Mouse (Mus musculus) B cell, adult 2 months (primary cell): ENCODE results near the gene Icam1.
"Not testable (repeated sequence)": the region's sequence is repeated elsewhere in the genome, so short reads cannot be mapped to it uniquely, and the experiment has no call there.

Experiments
- DNase-seq, 2 experiments: peaks; one replicate each; pipeline ENCODE4 v3.0.0; 2022

Gene Icam1

DNA sequence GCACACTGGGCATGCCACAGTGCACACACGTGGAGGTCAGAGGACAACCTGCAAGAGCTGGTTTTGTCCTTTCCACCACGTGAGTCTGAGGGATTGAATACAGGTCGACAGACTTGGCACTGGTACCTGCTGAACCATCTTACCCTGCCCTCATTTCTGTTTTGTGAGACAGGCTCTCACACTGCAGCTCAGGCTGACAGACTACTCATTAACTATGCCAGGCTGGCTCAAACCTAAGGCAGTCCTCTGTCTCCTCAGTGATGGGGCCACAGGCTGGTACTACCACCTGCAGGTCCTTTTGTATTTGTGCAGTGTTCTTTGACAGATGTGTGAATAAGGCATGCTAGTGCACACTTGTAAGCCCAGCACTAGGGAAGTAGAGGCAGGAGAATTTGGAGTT is 20.7 kb upstream of the Icam1 start:
- DNase-seq, result no peak

DNA sequence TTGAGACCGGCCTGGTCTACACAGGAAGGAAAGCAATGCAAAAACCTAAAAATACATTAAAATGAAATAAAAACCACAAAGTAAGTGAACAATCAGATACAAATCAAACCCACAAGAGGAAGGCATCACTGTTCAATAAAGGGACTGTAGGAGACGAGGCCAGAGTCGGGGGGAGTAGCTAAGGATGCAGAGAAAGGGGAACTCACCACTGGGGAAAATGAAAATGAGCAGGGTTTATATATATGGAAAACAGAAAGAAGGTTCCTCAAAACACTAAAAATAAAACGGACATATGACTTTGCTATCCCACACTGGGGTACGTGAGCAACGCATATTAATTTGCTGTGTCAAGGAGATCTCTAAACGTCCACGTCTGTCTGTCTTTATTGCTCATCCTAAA is 18.7 kb upstream of the Icam1 start:
- DNase-seq, result no peak

DNA sequence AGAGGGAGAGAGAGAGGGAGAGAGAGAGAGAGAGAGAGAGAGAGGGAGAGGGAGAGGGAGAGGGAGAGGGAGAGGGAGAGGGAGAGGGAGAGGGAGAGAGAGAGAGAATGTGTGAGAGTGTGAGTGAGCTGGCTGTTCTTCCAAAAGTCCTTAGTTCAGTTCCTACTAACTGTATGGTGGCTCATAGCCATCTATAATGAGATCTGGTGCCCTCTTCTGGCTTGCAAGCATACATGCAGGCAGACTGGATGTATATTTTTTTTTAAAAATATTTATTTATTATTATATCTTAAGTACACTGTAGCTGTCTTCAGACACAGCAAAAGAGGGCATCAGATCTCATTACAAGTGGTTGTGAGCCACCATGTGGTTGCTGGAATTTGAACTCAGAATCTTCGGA is 17.4 kb upstream of the Icam1 start:
- DNase-seq, result peak; percentile 20 to 28

GRCm38 (mm10) chr9:21000811-21001210 is 15.0 kb upstream of the Icam1 start:
- DNase-seq, result peak in 1 of 2 experiments; percentile 22

- DNase-seq, result no peak
Measured at GRCm38 (mm10) chr9:21001651-21002200, 14.1 kb upstream of the Icam1 start.

GRCm38 (mm10) chr9:21002270-21002626 is 13.5 kb upstream of the Icam1 start:
- peak in 1 of 2 experiments; percentile 14 for DNase-seq

DNA sequence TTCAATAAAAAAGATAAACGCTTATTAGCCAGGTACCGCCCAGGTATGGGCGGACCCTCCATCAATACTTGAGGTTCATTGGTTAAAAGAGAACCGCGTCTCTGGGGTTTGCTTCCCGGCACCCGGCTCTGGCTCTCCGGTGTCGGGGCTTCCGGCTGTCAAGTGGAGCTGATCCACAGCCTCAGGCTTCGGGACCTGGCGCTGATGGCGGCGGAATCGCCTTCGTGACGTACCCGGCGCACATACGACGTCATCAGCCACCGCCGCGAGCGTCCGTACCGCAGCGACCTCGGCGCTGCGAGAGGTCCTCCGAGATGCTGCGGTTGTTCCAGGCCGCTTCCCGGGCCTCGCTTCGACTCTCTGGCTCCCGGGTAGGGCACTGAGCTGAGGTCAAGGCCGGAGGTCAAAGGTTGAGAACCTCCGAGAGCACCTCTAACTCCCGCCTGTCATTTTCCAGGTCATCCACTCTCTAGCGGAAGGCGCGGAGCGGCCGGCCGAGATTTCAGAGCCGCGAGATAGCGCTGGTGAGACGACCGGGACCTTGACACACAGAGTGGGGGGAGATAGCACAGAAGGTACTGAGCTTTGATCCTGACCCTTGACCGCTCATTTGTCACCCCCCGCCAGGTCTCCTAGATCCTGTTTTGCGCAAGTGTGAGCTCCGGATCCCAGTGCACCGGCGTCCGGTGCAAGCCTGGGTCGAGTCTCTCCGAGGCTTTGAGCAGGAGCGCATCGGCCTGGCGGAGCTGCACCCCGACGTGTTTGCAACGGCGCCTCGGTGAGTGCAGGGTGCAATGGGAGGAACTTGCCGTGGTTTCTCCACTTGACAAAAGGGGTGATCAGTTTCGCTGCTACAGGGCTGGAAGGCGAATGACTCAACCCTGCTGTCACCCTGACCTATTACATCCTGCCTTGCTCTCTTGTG is 12.9 kb upstream of the Icam1 start, which contains the start of gene Mrpl4:
Gene Mrpl4, plus strand, starts transcription at position 112 of the 925 bp plus-strand sequence.
- DNase-seq, result peak; percentile 93

- no peak for DNase-seq
Measured at GRCm38 (mm10) chr9:21007313-21007952, 8.4 kb upstream of the Icam1 start.

DNA sequence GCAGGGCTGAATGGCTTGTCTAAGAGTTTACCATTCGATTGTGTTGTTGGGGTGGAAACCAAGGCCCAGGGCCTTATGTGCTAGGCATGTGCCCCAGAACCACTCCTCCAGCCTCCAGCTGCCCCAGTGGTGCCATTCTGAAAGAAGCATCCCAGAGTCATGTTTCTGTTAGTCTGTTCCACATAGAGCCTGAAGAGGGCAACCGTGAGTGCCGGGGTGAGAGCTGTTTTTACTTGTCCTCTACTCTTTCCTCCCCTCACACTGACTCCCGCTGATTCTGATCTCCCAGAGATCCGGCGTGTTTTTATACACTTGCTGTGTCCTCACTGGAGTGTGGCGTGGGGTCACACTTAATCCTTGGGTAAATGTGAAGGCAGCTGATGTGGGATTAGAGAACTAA is 7.8 kb upstream of the Icam1 start:
- no peak for DNase-seq

GRCm38 (mm10) chr9:21010362-21010761 is 5.4 kb upstream of the Icam1 start:
- no peak for DNase-seq

DNA sequence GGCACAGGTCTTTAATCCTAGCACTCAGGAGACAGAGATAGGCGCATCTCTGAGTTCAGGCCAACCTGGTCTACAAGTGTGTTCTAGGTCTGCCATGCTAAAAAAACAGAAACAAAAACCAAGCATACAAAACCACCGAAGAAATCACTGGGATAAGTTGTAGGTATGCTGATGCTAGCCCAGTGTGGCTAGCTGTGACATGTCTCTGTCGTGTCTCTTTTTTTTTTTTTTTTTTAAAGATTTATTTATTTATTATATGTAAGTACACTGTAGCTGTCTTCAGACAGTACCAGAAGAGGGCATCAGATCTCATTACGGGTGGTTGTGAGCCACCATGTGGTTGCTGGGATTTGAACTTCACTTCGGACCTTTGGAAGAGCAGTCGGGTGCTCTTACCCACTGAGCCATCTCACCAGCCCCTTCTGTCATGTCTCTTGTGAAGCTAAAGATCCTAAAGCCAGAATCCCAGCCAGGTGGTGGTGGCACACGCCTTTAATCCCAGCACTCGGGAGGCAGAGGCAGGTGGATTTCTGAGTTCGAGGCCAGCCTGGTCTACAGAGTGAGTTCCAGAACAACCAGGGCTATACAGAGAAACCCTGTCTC is 4.7 kb upstream of the Icam1 start:
- not testable (repeated sequence) for DNase-seq

DNA sequence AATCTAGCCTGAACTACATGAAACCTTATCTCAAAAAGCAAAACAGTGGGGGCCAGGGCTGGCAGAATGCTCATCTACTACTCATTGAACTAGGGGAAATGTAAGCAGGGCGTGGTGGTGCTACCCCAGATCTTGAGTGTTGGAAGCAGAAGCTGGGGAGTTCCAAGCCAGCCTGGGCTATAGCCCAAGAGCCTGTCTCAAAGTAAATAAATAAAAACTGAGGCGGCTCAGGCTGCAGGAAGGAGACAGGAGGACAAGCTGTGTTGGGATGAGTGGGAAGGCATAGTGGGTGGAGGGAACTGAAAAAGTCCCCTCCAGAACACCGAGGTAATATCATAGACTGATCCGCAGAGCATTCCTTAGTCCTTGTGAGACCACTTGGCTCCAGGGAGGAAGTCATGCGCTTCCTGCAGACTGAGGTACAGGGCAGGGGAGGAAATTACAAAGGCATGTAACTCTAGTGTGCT is 3.9 kb upstream of the Icam1 start:
- no peak for DNase-seq

DNA sequence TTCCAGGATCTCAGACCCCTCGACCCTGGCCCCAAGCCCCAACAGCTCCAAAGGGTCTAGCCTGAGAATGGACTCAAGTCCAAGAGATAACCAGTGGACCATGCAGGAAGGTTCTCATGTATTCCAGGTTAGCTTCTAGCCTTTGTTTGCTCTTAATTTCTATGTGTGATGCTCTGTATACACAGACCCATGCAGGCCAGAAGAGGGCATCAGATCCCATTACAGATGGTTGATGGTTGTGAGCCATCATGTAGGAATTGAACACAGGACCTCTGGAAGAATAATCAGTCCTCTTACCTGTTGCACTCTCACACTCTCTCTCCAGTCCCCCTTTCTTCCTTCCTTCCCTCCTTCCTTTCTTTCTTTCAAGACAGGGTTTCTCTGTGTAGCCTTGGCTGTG is 3.4 kb upstream of the Icam1 start:
- DNase-seq, result peak in 1 of 2 experiments; percentile 12

DNA sequence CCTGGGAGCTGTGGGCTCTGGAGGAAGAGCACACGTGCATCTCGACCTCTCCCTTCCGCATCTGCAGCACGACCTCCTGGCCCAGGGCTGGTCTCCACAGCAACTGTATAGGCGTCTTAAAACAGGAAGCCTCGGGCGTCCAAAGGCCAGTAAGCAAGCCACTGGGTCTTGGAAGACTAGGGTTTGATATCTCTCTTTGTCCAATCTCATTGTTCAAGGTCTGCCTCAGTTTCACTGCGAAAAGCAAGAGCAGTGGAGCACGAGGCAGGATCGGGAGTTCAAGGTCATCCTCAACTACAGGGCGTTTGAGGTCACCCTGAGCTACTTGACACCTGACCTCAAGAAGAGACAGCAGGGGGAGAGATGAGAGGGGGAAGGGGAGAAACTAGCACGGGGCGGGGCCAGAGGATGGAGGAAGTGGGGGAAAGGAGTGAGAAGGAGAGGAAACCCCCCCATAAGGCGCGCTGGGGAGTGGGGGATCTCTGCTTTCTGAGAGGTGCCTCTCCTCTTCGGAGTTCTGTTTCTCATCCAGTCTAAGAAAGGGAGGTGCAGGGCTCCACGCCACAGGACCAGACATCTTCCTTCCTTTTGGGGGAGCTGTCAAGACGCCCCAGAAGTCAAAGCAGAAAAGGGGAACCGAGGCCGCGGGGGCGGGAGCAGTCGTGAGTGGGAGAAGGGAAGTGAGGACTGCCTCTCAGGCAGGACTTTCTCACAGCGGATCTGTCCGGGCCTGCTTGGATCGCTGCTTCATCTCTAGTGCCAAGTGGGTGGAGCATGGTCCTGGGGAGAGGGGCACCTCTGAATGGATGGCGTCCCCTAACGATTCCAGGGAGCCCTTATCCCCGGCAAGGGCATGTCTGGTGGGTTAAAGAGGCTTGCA is 854 bp upstream of the Icam1 start:
- DNase-seq, result peak; percentile 91 to 93

DNA sequence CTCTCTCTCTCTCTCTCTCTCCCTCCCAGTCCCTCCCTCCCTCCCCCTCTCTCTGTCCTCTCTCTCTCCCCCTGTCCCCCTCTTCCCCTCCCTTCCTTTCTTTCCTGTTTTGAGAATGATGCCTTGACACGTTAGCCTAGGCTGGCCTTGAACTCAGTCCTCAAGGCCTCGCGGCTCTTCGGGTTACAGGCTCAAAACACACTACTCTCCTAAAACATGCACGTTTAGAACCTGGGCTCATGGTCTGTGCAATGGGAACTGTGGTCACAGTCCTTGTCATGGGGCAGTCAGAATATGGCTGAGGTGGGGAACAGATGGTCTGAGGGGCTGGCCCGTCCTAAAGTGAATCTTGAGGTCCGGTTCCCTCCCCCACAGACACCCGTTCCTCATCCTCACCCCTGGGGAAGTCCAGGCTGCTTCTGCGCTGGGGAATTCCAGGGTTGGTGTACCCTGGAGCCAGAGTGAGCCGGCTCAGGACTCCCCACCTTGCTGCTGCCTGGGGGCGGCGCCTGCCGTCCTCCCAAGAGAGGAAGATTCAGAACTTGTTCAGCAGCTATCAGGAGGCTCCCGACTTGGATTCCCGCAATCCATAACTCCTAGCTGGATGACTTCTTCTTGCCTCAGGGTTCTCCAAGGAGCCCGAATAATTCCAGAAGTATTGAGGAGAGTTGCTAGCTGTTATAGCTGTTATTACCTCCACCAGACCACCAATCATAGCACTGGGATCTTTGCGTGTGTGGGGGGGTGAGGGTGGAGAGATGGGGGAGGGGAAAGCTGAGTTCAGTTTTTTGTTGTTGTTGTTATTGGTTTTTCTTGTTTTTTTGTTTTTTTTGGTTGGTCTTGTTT is 769 bp downstream of the Icam1 start:
- DNase-seq, result peak; percentile 44 to 49

GRCm38 (mm10) chr9:21017177-21017575 is 1.4 kb downstream of the Icam1 start:
- DNase-seq, result peak; percentile 20 to 29

GRCm38 (mm10) chr9:21018600-21018999 is 2.8 kb downstream of the Icam1 start:
- DNase-seq, result no peak

DNA sequence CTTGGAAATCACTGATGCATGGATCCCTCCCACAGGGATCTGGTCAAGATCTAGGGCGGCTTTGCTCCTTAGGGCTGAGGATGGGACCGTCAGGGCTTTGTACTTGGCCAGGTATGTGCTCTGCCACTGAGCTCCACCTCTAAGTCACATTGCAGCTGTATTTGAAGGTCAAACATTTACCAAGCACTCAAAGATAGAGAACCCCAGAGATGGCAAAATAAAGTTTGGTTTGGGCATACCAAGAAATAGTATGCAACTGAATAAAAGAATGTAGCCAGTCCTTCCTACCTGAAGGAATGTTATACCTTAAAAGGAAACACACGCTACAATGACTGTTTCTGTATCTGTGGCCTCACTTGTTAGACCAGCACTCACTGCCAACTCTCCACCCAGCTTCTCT is 5.6 kb downstream of the Icam1 start:
- no peak for DNase-seq

- DNase-seq, result no peak
Measured at GRCm38 (mm10) chr9:21022288-21022687, 6.5 kb downstream of the Icam1 start.

GRCm38 (mm10) chr9:21022726-21023125 is 6.9 kb downstream of the Icam1 start:
- no peak for DNase-seq

DNA sequence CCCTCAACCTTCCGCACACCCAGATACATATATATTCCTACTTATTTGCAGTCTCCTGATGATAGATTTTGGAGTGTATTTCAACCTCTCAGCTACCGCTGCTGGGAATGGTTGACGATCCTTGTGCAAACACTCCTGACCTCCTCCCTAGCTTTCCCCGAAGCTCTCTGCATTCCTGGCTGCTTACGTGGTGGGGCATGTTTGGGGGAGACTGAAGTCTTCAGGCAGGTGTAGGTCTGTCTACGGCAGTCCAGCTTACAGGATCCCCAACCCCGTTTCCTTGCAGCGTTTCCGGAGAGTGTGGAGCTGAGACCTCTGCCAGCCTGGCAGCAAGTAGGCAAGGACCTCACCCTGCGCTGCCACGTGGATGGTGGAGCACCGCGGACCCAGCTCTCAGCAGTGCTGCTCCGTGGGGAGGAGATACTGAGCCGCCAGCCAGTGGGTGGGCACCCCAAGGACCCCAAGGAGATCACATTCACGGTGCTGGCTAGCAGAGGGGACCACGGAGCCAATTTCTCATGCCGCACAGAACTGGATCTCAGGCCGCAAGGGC is 9.5 kb downstream of the Icam1 start:
- no peak for DNase-seq
